Mouse (Mus musculus): ENCODE data around the gene Itga5. TPM values are rescaled to one million over a fixed set of nuclear protein-coding genes. Genes with fewer than 3 reads are reported as not detected.

Itga5 gene
- total and polyA plus RNA-seq, 2 experiments, result 3.0 to 28.1 TPM

- H3K36me3 ChIP-seq (ENCODE audit: control insufficient read depth, insufficient read depth, low read length), result no peaks in the 10 kb centered on the region
- H3K27me3 ChIP-seq (ENCODE audit: control insufficient read depth, insufficient read depth, low read length), result no peaks in the 10 kb centered on the region
- no peak overlapping the region for H3K4me3 ChIP-seq (ENCODE audit: insufficient read depth, low read depth, low read length)
- H3K79me2 ChIP-seq (ENCODE audit: control insufficient read depth, insufficient read depth, low read length), result peaks cover 18% of the 10 kb centered on the region
- peak overlapping the region; percentile 40 for H3K27ac ChIP-seq (replicated peaks; ENCODE audit: insufficient read depth, low read depth, low read length)
- H3K9ac ChIP-seq (ENCODE audit: low read depth, low read length), result no peak overlapping the region
- peak; percentile 93 for DNase-seq (ENCODE audit: extremely low read depth, low read depth, low spot score)
- peaks cover 43% of the 10 kb centered on the region for H3K4me1 ChIP-seq (ENCODE audit: control insufficient read depth, insufficient read depth, low read length)
- WGBS, result 19% methylated on average over 3 of the region's 3 CpGs
- no peak for TF ChIP-seq CTCF (IDR thresholded peaks at IDR 0.05; ENCODE audit: low read depth, low read length)
- TF ChIP-seq POLR2A (IDR thresholded peaks at IDR 0.05; ENCODE audit: extremely low read depth, insufficient read depth, low read length), result no peak
Measured at GRCm38 (mm10) chr15:103362950-103363349, 3.6 kb downstream of the Itga5 start.

- H3K9ac ChIP-seq (ENCODE audit: low read depth, low read length), result no peak overlapping the region
- H3K4me1 ChIP-seq (ENCODE audit: control insufficient read depth, insufficient read depth, low read length), result peaks cover 43% of the 10 kb centered on the region
- WGBS, result 44% methylated on average over 7 of the region's 7 CpGs
- H3K27me3 ChIP-seq (ENCODE audit: control insufficient read depth, insufficient read depth, low read length), result no peaks in the 10 kb centered on the region
- H3K4me3 ChIP-seq (ENCODE audit: insufficient read depth, low read depth, low read length), result no peak overlapping the region
- TF ChIP-seq POLR2A (IDR thresholded peaks at IDR 0.05; ENCODE audit: extremely low read depth, insufficient read depth, low read length) (no peak), CTCF (IDR thresholded peaks at IDR 0.05; ENCODE audit: low read depth, low read length) (no peak)
- peak overlapping the region; percentile 40 for H3K27ac ChIP-seq (replicated peaks; ENCODE audit: insufficient read depth, low read depth, low read length)
- peaks cover 18% of the 10 kb centered on the region for H3K79me2 ChIP-seq (ENCODE audit: control insufficient read depth, insufficient read depth, low read length)
- no peaks in the 10 kb centered on the region for H3K36me3 ChIP-seq (ENCODE audit: control insufficient read depth, insufficient read depth, low read length)
- DNase-seq (ENCODE audit: extremely low read depth, low read depth, low spot score), result no peak
Measured at GRCm38 (mm10) chr15:103362333-103362732, 4.2 kb downstream of the Itga5 start.

- Histone ChIP-seq H3K4me1 (ENCODE audit: control insufficient read depth, insufficient read depth, low read length) (peaks cover 43% of the 10 kb centered on the region), H3K9ac (ENCODE audit: low read depth, low read length) (no peak overlapping the region), H3K27me3 (ENCODE audit: control insufficient read depth, insufficient read depth, low read length) (no peaks in the 10 kb centered on the region), H3K4me3 (ENCODE audit: insufficient read depth, low read depth, low read length) (no peak overlapping the region), H3K36me3 (ENCODE audit: control insufficient read depth, insufficient read depth, low read length) (peaks cover 1% of the 10 kb centered on the region; the same call in 1 of the 2 replicates), H3K27ac (replicated peaks; ENCODE audit: insufficient read depth, low read depth, low read length) (no peak overlapping the region), H3K79me2 (ENCODE audit: control insufficient read depth, insufficient read depth, low read length) (peaks cover 18% of the 10 kb centered on the region)
- 57% methylated on average over 1 of the region's 1 CpGs for WGBS
- TF ChIP-seq CTCF (IDR thresholded peaks at IDR 0.05; ENCODE audit: low read depth, low read length), result no peak
- DNase-seq (ENCODE audit: extremely low read depth, low read depth, low spot score), result no peak
Measured at GRCm38 (mm10) chr15:103361269-103361668, 5.3 kb downstream of the Itga5 start.

GRCm38 (mm10) chr15:103359869-103360602, 6.5 kb downstream of the Itga5 start:
- no peak overlapping the region for H3K27ac ChIP-seq (replicated peaks; ENCODE audit: insufficient read depth, low read depth, low read length)
- DNase-seq (ENCODE audit: extremely low read depth, low read depth, low spot score), result peak; percentile 83
- no peaks in the 10 kb centered on the region for H3K27me3 ChIP-seq (ENCODE audit: control insufficient read depth, insufficient read depth, low read length)
- H3K4me1 ChIP-seq (ENCODE audit: control insufficient read depth, insufficient read depth, low read length), result peaks cover 43% of the 10 kb centered on the region
- H3K79me2 ChIP-seq (ENCODE audit: control insufficient read depth, insufficient read depth, low read length), result peaks cover 11% of the 10 kb centered on the region; the same call in 1 of the 2 replicates
- peaks cover 12% of the 10 kb centered on the region; the same call in 1 of the 2 replicates for H3K36me3 ChIP-seq (ENCODE audit: control insufficient read depth, insufficient read depth, low read length)
- no peak overlapping the region for H3K4me3 ChIP-seq (ENCODE audit: insufficient read depth, low read depth, low read length)
- no peak overlapping the region for H3K9ac ChIP-seq (ENCODE audit: low read depth, low read length)
- TF ChIP-seq POLR2A (IDR thresholded peaks at IDR 0.05; ENCODE audit: extremely low read depth, insufficient read depth, low read length) (no peak), CTCF (IDR thresholded peaks at IDR 0.05; ENCODE audit: low read depth, low read length) (no peak)
- WGBS, result 56% methylated on average over 5 of the region's 5 CpGs

- Histone ChIP-seq H3K27me3 (ENCODE audit: control insufficient read depth, insufficient read depth, low read length) (no peaks in the 10 kb centered on the region), H3K36me3 (ENCODE audit: control insufficient read depth, insufficient read depth, low read length) (peaks cover 15% of the 10 kb centered on the region; the same call in 1 of the 2 replicates), H3K79me2 (ENCODE audit: control insufficient read depth, insufficient read depth, low read length) (peaks cover 11% of the 10 kb centered on the region; the same call in 1 of the 2 replicates), H3K27ac (replicated peaks; ENCODE audit: insufficient read depth, low read depth, low read length) (no peak overlapping the region), H3K4me3 (ENCODE audit: insufficient read depth, low read depth, low read length) (no peak overlapping the region), H3K4me1 (ENCODE audit: control insufficient read depth, insufficient read depth, low read length) (peaks cover 36% of the 10 kb centered on the region), H3K9ac (ENCODE audit: low read depth, low read length) (no peak overlapping the region; the same call in 1 of the 2 replicates)
- DNase-seq (ENCODE audit: extremely low read depth, low read depth, low spot score), result no peak
- TF ChIP-seq POLR2A (IDR thresholded peaks at IDR 0.05; ENCODE audit: extremely low read depth, insufficient read depth, low read length), result no peak
- no peak for TF ChIP-seq CTCF (IDR thresholded peaks at IDR 0.05; ENCODE audit: low read depth, low read length)
- 47% methylated on average over 1 of the region's 1 CpGs for WGBS
Measured at GRCm38 (mm10) chr15:103359122-103359510, 7.4 kb downstream of the Itga5 start.
